Mouse (Mus musculus): ENCODE measurements at regions not wholly inside any gene's neighbourhood (a gene's known extent, or its start where the extent isn't known, plus 50 kb on each side); places are given as distances from the start of the nearest gene placed in this dataset.

DNA sequence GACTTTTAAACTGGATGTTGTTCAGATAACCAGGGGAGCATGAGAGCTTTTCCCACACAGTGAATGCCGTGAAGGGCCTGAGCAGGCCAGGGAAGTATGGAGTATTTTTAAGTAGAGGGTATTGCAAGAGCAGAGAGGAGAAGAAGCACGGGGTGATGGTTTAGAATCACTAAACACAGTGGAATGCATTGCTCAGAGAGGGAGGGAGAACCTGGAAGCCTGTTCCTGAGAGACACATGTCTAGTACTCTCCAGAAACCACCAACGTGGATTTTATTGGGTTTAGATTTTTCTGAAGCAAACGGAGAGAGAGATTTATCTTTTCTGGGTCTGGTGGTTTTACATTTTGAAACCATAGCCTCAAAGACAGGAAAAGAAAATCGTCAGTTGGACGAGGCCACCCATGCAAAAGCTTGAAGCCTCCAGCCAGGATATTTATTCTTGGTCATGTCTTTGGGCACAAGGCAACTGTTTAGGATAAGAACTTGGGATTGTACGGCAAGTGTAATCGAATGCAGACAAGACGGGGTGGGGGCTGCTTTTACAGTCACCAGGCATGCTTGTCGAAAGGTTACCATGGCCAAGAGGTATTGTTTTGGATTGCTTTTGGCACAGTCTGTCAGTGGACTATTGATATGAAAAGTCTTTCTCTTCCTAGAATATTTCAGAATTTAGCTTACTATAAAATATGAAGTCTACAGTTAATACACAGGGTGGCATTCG lies 306.2 kb downstream of the Sorl1 start:
- Histone ChIP-seq H3K9me3 (ENCODE audit: control insufficient read depth, low read length) (no peaks in the 10 kb centered on the region), H3K27ac (ENCODE audit: low read depth, low read length) (no peak overlapping the region), H3K36me3 (ENCODE audit: control insufficient read depth, insufficient read depth, low read length) (no peaks in the 10 kb centered on the region), H3K4me1 (ENCODE audit: control insufficient read depth, insufficient read depth, low read length) (no peaks in the 10 kb centered on the region), H3K4me2 (ENCODE audit: low read depth) (no peak overlapping the region), H3K9ac (ENCODE audit: low read length) (no peak overlapping the region), H3K27me3 (ENCODE audit: control insufficient read depth, insufficient read depth, low read length) (no peaks in the 10 kb centered on the region), H3K4me3 (ENCODE audit: low read depth, low read length) (no peak overlapping the region)
- DNase-seq (ENCODE audit: low spot score) (no peak), ATAC-seq (ENCODE audit: insufficient read depth, low FRiP score, low TSS enrichment) (no peak)
- 83% methylated on average over 11 of the region's 11 CpGs for WGBS

DNA sequence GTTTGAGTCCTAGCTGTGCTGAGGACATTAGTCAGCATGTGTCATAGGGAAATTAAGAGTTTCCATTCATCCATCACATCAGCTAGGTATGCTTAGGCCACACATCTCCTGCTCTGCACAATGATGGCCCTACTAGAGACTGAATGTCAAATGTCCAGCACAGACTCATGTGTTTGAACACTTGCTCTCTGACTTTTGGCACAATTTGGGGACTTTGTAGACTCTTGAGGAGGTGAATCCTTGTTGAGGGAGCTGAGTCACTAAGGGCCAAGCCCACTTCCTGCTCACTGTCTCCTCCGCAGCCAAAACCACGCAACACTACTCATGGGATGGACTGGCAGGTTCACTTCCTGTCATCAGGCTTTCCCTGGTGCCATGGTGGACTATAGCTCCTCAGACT lies 308.2 kb downstream of the Sorl1 start:
- ATAC-seq (ENCODE audit: insufficient read depth, low FRiP score, low TSS enrichment) (no peak), DNase-seq (ENCODE audit: low spot score) (no peak)
- H3K4me1 ChIP-seq (ENCODE audit: control insufficient read depth, insufficient read depth, low read length), result no peaks in the 10 kb centered on the region
- H3K27me3 ChIP-seq (ENCODE audit: control insufficient read depth, insufficient read depth, low read length), result no peaks in the 10 kb centered on the region
- no peak overlapping the region for H3K27ac ChIP-seq (ENCODE audit: low read depth, low read length)
- H3K9ac ChIP-seq (ENCODE audit: low read length), result no peak overlapping the region
- H3K4me2 ChIP-seq (ENCODE audit: low read depth), result no peak overlapping the region
- H3K4me3 ChIP-seq (ENCODE audit: low read depth, low read length), result no peak overlapping the region
- no peaks in the 10 kb centered on the region for H3K36me3 ChIP-seq (ENCODE audit: control insufficient read depth, insufficient read depth, low read length)
- whole genome bisulfite sequencing, result 92% methylated on average over 2 of the region's 2 CpGs
- H3K9me3 ChIP-seq (ENCODE audit: control insufficient read depth, low read length), result no peaks in the 10 kb centered on the region

DNA sequence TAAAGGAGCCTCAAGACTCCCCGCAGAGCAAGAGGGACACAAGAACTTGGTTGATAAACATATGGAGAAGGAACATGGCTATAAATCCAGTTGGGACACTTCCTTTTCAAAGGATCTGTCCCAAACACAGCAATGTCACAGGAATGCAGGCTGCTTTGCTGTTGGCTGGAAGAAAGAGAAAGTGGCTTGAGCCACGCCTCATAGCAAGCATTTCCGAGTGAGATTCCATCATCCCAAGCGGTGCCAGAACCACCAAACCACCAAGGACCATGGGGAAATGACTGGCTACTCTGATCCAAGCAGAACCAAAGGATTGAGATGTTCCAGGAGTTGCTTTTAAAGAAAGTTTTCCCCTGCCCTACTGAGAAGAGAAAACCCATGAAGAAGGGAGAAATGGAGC lies 314.8 kb downstream of the Sorl1 start:
- Histone ChIP-seq H3K36me3 (ENCODE audit: control insufficient read depth, insufficient read depth, low read length) (no peaks in the 10 kb centered on the region), H3K9me3 (ENCODE audit: control insufficient read depth, low read length) (no peaks in the 10 kb centered on the region), H3K4me2 (ENCODE audit: low read depth) (no peak overlapping the region), H3K4me3 (ENCODE audit: low read depth, low read length) (no peak overlapping the region), H3K27ac (ENCODE audit: low read depth, low read length) (no peak overlapping the region), H3K4me1 (ENCODE audit: control insufficient read depth, insufficient read depth, low read length) (peaks cover 4% of the 10 kb centered on the region; the same call in 1 of the 2 replicates), H3K27me3 (ENCODE audit: control insufficient read depth, insufficient read depth, low read length) (no peaks in the 10 kb centered on the region), H3K9ac (ENCODE audit: low read length) (no peak overlapping the region)
- DNase-seq (ENCODE audit: low spot score) (no peak), ATAC-seq (ENCODE audit: insufficient read depth, low FRiP score, low TSS enrichment) (no peak)
- 63% methylated on average over 4 of the region's 4 CpGs for whole genome bisulfite sequencing

DNA sequence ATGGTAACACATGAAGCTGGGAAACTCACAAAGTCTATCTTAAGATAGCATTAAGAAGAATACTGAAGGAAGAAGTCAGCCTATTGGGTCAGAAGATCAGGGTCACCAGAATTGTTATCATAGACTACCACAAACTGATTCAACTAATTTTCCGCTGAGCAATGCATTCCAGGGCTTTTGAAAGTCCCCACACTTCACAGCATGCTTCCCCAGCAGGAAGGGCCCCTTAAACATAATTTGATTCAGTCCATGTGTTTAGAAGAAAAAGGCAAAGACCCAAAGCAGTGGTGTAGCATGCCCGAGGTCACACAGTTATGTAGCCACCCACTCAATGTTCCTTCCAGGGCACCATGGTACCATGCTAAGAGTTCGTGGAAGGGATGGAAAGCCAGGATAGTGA lies 315.3 kb downstream of the Sorl1 start:
- no peak for ATAC-seq (ENCODE audit: insufficient read depth, low FRiP score, low TSS enrichment)
- Histone ChIP-seq H3K27ac (ENCODE audit: low read depth, low read length) (no peak overlapping the region), H3K4me1 (ENCODE audit: control insufficient read depth, insufficient read depth, low read length) (peaks cover 4% of the 10 kb centered on the region; the same call in 1 of the 2 replicates), H3K27me3 (ENCODE audit: control insufficient read depth, insufficient read depth, low read length) (no peaks in the 10 kb centered on the region), H3K9me3 (ENCODE audit: control insufficient read depth, low read length) (no peaks in the 10 kb centered on the region), H3K9ac (ENCODE audit: low read length) (no peak overlapping the region), H3K4me2 (ENCODE audit: low read depth) (no peak overlapping the region), H3K36me3 (ENCODE audit: control insufficient read depth, insufficient read depth, low read length) (no peaks in the 10 kb centered on the region), H3K4me3 (ENCODE audit: low read depth, low read length) (no peak overlapping the region)
- no peak for DNase-seq (ENCODE audit: low spot score)
- WGBS, result 52% methylated on average over 3 of the region's 3 CpGs

DNA sequence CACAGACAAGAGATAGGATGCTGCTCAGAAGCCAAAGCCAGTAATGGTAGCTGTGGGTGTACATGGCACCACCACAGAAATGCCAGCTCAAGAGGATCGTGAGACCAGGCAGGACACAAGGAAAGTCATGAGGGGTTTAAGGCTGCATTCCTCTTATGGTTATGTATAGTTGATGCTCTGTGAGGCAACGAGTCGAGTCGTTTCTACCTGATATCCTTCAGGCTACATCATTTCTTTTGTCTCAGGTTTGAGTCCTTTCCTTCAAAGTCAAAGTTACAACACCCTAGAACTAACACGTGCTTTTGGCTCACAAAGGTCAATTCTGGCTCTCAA lies 317.8 kb downstream of the Sorl1 start:
- H3K27ac ChIP-seq (ENCODE audit: low read depth, low read length), result peak overlapping the region; percentile 28; the same call in 1 of the 2 replicates
- 87% methylated on average over 5 of the region's 5 CpGs for WGBS
- peaks cover 4% of the 10 kb centered on the region; the same call in 1 of the 2 replicates for H3K4me1 ChIP-seq (ENCODE audit: control insufficient read depth, insufficient read depth, low read length)
- H3K36me3 ChIP-seq (ENCODE audit: control insufficient read depth, insufficient read depth, low read length), result no peaks in the 10 kb centered on the region
- H3K9me3 ChIP-seq (ENCODE audit: control insufficient read depth, low read length), result no peaks in the 10 kb centered on the region
- DNase-seq (ENCODE audit: low spot score), result no peak
- no peak overlapping the region for H3K4me2 ChIP-seq (ENCODE audit: low read depth)
- no peak for ATAC-seq (ENCODE audit: insufficient read depth, low FRiP score, low TSS enrichment)
- no peaks in the 10 kb centered on the region for H3K27me3 ChIP-seq (ENCODE audit: control insufficient read depth, insufficient read depth, low read length)
- no peak overlapping the region for H3K9ac ChIP-seq (ENCODE audit: low read length)
- no peak overlapping the region for H3K4me3 ChIP-seq (ENCODE audit: low read depth, low read length)

DNA sequence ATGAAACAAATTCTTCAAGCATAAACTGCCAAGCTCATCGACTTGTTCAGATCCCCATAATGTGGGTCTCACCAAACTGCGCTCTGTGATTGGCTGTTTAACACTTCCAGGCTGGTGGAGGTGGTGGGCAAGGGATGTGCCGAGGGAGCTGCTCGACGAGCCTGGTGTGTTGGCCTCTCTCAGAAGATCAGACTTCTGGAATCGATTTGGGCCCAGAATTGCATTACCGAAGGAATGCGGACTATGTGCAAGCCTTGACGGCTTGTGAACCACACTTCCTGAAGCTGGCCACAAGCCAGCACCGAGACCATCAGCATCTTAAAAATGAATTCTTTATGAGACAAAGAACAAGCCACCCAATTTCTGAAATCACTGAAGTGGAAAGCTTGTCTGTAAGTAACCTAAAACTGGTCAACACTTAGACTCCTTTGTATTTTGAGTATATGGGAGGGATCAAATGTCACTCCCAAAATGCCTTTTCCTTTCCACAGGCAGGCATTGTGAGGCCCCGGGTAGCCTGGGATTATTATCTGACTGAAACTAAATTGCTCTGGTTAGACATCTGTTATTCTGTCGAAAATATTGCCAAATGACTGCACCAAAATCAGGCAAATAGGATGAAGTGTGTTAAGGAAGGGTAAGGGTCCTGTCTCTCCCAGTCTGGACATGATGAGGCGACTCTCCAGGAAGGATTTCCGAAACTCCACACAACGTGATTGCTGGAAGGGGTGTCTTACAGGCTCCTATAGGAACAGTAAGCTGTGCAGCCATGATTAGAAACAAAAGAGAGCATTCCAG lies 318.4 kb downstream of the Sorl1 start:
- Histone ChIP-seq H3K4me1 (ENCODE audit: control insufficient read depth, insufficient read depth, low read length) (peaks cover 4% of the 10 kb centered on the region; the same call in 1 of the 2 replicates), H3K27me3 (ENCODE audit: control insufficient read depth, insufficient read depth, low read length) (no peaks in the 10 kb centered on the region), H3K9ac (ENCODE audit: low read length) (no peak overlapping the region), H3K27ac (ENCODE audit: low read depth, low read length) (peak overlapping the region; percentile 28; the same call in 1 of the 2 replicates), H3K4me3 (ENCODE audit: low read depth, low read length) (no peak overlapping the region), H3K4me2 (ENCODE audit: low read depth) (no peak overlapping the region), H3K9me3 (ENCODE audit: control insufficient read depth, low read length) (no peaks in the 10 kb centered on the region), H3K36me3 (ENCODE audit: control insufficient read depth, insufficient read depth, low read length) (no peaks in the 10 kb centered on the region)
- ATAC-seq (ENCODE audit: insufficient read depth, low FRiP score, low TSS enrichment) (no peak), DNase-seq (ENCODE audit: low spot score) (peak; percentile 59)
- 50% methylated on average over 15 of the region's 15 CpGs for WGBS

DNA sequence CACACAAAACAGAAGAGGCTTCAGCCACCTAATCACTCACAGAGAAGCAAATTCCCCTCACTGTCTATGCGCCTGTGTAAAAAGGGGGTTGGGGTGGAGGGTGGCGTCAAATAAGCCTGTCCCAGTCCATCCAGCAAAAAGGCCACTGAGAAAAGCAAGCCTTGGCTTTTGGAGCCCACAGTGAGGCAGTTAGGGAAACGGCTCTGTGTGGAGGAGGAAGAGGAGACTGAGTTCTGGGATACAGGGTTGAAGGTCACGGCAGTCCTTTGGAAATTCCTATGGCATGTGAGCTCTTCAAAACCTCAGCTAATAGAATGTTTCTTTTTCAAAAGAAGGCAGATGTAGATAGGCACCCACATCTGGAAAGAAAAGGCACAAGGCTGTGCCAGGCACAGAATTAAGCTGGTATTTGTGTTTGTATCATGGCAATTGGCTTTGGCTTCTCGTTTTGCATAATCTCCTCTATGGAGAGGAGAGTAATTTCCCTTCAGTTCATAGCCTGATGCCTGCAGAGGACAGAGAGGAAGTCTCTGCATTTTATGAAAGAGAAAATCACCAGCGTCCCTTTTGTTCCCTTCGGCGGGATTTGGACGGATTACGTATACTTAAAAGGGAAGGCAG lies 319.3 kb downstream of the Sorl1 start:
- ATAC-seq (ENCODE audit: insufficient read depth, low FRiP score, low TSS enrichment), result no peak
- no peak overlapping the region; the same call in 1 of the 2 replicates for H3K9ac ChIP-seq (ENCODE audit: low read length)
- H3K9me3 ChIP-seq (ENCODE audit: control insufficient read depth, low read length), result no peaks in the 10 kb centered on the region
- no peak overlapping the region for H3K4me2 ChIP-seq (ENCODE audit: low read depth)
- peak; percentile 20 for DNase-seq (ENCODE audit: low spot score)
- H3K27me3 ChIP-seq (ENCODE audit: control insufficient read depth, insufficient read depth, low read length), result no peaks in the 10 kb centered on the region
- H3K4me1 ChIP-seq (ENCODE audit: control insufficient read depth, insufficient read depth, low read length), result peaks cover 4% of the 10 kb centered on the region; the same call in 1 of the 2 replicates
- 32% methylated on average over 10 of the region's 10 CpGs for WGBS
- no peak overlapping the region for H3K4me3 ChIP-seq (ENCODE audit: low read depth, low read length)
- no peak overlapping the region; the same call in 1 of the 2 replicates for H3K27ac ChIP-seq (ENCODE audit: low read depth, low read length)
- no peaks in the 10 kb centered on the region for H3K36me3 ChIP-seq (ENCODE audit: control insufficient read depth, insufficient read depth, low read length)

DNA sequence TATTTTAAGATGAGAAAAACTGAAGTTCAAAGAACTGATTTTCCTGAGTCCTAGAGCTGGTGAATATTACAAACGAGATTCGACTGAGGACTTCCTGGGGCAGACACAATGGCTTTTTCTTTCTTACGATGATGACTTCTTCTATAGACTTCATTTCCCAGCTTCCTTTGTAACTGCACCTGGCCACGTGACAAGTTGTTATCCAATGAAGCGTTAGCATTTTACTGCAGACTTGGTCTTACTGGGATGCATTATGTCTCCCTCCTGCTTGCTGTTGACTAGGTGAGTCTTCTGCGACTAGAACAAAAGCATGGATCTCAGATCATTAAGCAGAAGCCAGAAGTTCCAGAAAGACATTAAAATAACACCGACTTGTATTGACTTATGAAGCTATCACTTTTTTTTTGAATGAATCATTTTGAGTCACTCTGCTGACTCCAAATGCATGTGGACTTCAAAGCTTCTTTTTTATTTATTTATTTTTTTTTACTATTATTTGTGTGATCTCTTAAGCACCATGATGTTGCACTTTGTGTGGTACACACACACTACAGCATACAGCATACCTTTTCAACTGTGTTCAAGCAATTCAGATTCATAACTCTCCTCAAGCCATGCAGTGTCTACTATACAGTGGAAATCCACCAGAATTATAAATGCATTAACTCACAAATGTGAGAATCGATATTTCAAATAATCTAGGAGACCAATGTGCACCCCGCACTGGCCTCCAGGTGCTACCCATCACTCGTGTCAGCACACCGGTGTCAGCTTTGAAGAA lies 320.2 kb downstream of the Sorl1 start:
- DNase-seq (ENCODE audit: low spot score) (no peak), ATAC-seq (ENCODE audit: insufficient read depth, low FRiP score, low TSS enrichment) (no peak)
- H3K27me3 ChIP-seq (ENCODE audit: control insufficient read depth, insufficient read depth, low read length), result no peaks in the 10 kb centered on the region
- WGBS, result 73% methylated on average over 11 of the region's 11 CpGs
- no peaks in the 10 kb centered on the region for H3K36me3 ChIP-seq (ENCODE audit: control insufficient read depth, insufficient read depth, low read length)
- H3K27ac ChIP-seq (ENCODE audit: low read depth, low read length), result no peak overlapping the region
- H3K9me3 ChIP-seq (ENCODE audit: control insufficient read depth, low read length), result no peaks in the 10 kb centered on the region
- H3K9ac ChIP-seq (ENCODE audit: low read length), result no peak overlapping the region
- no peak overlapping the region for H3K4me2 ChIP-seq (ENCODE audit: low read depth)
- no peak overlapping the region for H3K4me3 ChIP-seq (ENCODE audit: low read depth, low read length)
- peaks cover 4% of the 10 kb centered on the region; the same call in 1 of the 2 replicates for H3K4me1 ChIP-seq (ENCODE audit: control insufficient read depth, insufficient read depth, low read length)
